Mouse (Mus musculus): ENCODE results near the gene Ppard.

Ppard gene

DNA sequence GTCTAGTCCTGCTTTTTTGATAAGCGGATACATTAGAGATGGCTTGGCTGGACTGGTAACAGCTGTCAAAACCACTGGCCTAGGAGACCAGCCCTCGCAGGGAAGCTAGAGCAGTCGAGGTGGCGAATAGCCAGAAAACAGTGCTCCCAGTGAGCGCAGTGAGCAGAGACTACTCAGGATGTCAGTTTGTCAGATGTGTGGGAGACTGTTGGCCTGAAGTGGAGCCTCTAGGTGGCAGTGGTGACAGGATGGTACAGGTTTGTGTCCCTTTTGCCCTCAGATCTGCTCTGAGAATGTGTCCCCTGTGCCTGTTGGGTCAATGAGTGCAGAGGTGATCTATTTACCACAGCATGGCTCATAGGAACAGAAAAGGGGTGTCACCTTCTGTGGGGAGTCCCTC is 55.5 kb downstream of the Ppard start:
- DNase-seq, result peak; percentile 69

DNA sequence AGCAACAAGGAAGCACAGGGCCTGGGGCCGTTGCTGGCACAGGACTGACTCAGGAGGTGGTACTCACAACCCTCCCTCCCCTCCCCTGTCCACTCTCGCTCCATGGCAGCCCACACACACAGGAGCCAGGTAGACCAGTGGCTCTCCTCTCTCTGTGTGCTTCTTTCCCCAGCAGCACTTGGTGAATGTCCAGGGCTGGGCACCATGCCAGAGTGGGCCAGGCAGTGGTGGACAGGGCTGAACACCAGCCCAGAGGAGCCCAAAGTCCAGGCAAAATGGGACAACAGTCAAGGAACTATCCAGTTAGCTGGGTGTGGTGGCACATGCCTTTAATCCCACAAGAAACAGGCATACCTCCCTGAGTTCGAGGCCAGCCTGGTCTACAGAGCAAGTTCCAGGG is 57.8 kb downstream of the Ppard start:
- no peak for DNase-seq

DNA sequence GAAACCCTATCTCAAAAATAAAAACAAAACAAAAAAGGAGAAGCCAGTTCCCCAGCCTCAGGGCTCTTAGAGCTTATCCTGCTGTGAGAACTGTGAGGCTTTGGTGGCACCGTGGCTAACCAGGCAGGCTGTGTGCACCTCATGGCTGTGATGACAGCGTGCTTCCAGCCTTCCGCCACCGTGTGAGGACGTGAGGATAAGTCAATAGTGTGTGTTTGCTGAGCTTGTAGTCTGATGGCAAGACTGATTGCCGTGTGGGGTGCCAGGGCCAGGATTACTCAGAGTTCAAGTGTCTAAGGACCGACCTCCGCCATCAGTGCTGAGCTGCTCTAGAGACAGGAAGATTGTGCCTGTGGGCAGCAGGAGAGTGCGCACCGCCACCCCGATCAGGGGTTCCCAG is 58.2 kb downstream of the Ppard start:
- no peak for DNase-seq

DNA sequence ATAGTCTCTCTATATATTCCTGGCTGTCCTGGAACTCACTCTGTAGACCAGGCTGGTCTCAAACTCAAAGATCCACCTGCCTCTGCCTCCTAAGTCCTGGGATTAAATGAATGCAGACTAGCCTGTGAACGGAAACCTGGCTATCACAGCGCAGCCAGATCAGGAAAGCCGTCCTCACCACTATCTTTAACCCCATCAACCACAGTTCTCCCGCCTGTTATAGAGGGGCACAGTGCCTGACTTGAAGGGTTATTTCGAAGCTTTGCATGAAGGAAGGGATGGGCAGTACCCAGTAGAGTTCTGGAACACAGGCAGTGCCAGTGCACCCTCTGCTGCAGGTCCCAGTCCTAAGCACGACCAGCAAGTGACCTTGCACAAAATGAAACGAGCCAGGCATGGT is 58.8 kb downstream of the Ppard start:
- DNase-seq, result no peak

DNA sequence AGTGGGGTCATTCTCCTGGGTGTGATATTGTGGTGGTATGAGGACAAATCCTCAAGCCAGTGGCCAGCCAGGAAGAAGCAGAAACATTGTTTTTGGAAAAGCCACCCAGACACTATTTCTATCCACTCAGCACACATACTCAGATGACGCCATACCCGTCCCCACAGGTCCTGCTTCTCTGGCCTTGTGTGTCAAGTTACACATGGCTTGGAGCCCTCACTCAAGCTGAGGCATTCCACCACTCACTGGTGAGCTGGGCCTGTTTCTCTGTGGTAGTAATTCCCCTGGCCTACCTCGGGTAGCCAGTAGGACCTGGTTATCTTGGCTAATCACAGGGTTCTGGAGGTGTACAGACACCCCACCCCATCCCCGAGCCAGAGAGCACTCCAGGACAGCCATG is 61.2 kb downstream of the Ppard start:
- DNase-seq, result no peak

DNA sequence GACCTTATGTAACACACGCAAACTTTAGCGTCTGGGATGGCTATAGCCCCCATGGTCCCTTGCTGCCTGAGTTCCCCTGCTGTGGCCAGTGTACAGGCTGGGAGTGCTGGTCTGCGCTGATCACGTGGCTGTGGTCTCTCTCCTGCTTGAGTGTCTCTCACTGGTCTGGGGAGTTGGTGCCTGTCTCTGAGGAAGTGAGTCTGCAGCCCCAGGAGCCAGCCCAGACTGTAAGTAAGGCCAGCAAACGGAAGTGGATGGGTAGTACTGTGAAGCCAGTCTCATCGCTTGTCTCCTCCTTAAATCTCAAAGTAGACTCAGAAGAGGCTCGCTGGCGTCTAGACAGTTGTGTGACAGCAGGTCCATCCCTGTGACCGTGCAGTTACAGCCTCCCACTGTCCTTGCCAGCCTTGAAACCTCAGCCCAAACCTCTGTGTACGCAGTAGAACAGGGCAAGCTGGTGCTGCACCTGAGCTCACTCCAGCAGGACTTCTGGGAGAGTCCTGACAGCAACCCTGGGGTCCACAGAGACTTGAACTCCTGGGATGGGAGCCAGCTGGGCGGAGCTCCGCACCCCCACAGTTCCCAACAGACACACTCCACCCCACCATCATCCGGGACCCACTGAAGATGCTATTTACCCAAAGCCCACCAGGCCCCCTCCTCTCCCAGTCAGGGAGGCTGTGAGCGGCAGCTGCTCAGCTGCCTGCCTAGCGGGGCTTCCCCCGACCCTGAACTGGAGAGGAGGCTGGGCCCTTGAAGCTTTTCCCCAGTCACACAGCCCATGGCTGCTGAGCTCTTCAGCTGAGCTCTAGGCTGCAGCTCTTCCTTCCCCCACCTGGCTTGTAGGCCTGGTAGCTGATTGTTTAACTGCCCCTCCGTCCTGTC is 62.2 kb downstream of the Ppard start:
- no peak for DNase-seq

DNA sequence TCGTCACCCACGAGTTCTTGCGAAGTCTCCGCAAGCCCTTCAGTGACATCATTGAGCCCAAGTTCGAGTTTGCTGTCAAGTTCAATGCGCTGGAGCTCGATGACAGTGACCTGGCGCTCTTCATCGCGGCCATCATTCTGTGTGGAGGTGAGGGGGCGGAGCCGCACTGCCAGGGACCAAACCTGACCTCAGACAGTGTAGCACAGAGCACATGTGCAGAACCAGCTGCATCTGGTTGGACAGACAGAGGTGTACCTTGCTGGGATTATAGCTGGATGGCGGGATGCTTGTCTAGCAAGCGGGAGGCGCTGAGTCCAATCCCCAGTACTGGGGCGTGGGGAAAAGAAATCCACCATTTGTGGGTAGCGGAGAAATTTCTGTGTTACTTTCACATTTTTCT is 66.4 kb downstream of the Ppard start:
- DNase-seq, result no peak

DNA sequence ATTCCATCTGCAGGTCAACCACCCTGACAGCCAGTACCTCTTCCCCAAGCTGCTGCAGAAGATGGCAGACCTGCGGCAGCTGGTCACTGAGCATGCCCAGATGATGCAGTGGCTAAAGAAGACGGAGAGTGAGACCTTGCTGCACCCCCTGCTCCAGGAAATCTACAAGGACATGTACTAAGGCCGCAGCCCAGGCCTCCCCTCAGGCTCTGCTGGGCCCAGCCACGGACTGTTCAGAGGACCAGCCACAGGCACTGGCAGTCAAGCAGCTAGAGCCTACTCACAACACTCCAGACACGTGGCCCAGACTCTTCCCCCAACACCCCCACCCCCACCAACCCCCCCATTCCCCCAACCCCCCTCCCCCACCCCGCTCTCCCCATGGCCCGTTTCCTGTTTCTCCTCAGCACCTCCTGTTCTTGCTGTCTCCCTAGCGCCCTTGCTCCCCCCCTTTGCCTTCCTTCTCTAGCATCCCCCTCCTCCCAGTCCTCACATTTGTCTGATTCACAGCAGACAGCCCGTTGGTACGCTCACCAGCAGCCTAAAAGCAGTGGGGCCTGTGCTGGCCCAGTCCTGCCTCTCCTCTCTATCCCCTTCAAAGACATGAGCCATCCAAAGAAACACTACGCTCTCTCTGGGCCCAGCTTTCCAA is 67.3 kb downstream of the Ppard start:
- DNase-seq, result no peak

DNA sequence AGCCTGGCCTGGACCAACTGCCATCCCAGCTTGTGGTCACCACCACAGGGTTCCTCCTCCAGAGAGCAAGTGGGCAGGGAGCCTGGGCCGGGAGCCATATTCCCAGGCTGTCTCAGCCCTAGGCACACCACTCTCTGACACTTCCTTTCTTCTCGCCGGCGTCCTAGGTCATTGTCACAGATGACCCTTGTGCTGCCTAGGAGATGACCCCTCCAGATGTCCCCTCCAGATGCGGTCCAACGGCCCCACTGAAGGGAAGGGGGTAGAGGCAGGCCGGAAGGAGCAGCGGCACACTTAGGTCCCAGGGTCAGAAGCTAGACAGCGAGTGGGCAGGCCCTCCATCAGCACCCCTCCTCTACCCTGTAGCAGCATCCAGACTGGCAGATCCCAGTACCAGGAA is 67.8 kb downstream of the Ppard start:
- no peak for DNase-seq

DNA sequence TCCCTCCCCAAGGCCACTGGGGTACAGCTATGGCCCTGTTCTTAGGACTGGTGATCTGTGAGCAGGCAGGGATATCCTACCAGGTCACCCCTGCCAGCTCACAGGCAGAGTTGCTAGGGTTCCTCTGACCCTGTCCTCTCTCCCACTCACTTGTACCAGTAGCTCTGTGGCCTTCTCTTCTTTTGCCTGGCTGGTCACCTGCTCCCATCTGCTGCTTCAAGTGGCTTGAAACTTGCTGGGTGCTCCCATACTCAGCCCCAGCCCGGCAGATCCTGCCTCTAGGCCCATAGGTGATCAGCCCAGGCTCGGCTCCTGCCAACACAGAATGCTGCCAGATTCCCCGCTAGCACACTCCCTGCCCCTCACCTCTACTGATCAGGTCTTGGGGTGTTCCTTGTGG is 68.3 kb downstream of the Ppard start:
- DNase-seq, result no peak

DNA sequence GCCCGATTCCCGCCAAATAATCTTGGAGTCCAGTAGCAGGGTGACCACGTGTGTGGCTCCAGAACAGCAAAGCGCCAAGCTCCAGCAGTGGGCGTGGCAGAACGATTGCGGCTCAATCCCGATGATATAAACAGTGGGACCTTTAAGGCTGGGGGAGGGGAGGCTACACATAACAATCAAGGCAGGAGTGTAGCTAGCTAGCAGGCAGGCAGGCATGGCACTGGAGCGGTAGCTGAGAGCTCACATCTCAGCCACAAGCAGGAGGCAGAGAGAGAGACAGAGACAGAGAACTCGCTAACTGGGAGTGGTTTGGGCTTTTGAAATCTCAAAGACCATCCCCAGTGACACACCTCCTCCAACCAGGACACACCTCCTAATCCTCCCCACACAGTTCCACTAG is 72.7 kb downstream of the Ppard start:
- no peak for DNase-seq

DNA sequence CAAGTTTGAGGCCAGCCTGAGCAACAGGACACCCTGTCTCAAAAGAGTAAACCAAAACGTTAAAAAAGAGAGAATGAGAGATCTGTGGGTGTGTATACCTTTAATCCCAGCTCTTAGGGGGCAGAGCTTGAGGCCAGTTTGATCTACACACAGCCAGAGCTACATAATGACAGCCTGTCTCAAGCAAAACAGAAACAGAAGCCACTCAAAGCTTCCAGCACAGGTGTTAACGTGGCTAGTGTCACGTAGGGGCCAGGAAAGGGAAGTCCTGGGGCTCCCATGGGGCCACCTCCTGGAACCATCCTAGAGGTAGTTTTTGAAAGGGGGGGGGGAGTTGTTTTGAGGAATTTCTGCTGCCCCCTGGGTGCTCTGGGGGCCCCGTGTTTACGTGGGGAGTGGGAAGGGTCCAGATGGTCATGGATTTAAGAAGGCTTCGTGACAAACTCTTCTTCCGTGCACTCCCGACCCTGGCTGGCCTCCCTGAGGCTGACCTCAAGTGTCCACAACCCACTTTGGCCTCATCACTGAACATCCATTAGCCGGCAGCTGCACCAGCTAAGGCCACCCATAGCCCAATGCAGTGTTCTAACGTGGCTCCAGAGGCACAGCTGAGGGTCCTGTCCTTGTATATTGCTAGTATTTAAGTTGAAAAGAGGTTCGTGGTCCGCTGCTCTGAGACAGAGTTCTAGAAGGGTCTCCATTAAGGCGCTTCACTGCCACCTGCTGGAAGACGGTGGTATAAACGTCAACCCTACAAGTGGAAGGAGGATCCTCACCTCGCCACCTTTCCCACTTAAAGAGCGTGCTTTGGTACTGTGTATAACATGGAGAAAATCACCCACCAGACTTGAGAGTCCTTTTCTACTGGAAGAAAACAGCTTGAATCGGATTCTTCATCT is 76.0 kb downstream of the Ppard start:
- peak; percentile 93 for DNase-seq

DNA sequence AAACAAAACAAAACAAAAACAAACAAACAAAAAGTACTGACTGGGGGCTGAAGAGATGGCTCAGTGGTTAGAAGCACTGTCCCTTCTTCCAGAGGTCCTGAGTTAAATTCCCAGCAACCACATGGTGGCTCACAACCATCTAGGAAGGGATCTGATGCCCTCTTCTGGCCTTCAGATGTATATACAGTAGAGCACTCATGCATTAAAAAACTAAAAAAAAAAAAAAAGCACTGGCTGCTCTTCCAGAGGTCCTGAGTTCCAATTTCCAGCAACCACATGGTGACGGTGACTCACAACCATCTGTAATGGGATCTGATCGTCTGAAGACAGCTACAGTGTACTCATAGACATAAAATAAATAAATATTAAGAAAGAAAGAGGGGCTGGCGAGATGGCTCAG is 78.3 kb downstream of the Ppard start:
- no peak for DNase-seq

DNA sequence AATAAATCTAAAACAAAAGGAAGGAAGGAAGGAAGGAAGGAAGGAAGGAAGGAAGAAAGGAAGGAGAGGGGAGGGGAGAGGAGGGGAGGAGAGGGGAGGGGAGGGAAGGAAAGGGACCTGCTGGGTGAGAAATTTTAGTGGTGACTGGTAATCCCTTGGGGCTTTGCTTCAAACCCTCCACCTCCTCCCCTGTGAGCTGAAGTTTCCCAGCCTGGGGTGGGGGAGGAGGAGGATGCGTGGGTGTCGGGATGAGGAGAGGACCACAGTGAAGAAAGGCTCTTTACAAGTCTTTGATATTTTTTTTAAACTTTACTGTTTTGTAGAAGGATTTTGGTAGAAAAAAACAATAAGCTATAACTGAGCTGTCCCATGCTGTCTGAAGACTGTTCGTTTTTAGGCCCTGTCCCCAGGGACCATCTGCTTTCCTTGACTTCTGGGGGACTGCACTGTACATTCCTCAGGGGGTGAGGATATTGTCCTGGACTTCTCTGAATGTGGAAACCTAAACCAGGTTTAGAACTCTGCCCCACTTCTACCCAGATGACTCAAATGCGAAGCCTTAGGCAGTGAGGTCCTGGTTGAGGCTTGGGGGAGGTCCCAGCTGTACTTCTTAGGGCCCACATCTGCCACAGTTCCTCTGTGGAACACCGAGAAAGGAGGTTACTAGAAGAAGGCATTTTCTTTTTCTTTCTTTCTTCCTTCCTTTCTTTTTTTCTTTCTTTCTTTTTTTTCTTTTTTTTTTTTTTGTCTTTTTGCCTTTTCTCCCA is 79.0 kb downstream of the Ppard start:
- no peak for DNase-seq

DNA sequence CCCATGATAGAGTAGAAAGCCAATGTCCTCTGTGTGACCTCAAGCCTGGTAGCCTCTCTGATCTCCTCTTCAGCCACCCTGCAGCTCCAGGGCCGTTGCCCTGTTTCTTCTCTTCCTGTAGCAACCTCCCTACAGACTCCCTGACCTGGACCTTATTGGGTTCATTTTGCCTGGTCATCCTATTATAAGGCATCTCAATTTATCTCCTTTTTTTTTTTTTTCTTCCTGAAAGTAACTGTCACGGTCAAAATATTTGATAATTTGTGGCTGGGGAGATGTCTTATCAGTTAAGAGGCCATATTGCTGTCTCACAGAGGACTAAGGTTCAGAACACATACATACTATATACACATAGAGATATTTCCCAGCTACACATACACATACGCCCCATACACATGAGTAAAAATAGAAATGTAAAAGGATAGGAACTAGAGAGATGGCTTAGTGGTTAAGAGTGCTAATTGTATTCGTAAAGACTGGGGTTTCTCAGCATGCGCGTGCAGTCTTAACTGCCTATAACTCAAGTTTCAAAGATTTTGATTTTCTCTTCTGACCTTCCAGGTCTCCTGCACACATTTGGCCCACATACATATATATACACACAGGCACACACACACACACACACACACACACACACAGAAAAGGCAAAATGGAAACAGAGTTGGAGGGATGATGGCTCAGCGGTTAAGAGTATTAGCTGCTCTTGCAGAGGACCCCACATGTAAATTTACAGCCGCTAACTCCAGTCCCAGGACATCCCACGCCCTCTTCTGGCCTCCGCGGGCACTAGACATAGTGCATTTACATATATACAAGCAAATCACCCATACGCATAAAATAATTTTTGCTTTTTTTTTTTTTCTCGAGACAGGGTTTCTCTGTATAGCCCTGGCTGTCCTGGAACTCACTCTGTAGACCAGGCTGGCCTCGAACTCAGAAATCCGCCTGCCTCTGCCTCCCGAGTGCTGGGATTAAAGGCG is 80.0 kb downstream of the Ppard start:
- peak; percentile 59 for DNase-seq

DNA sequence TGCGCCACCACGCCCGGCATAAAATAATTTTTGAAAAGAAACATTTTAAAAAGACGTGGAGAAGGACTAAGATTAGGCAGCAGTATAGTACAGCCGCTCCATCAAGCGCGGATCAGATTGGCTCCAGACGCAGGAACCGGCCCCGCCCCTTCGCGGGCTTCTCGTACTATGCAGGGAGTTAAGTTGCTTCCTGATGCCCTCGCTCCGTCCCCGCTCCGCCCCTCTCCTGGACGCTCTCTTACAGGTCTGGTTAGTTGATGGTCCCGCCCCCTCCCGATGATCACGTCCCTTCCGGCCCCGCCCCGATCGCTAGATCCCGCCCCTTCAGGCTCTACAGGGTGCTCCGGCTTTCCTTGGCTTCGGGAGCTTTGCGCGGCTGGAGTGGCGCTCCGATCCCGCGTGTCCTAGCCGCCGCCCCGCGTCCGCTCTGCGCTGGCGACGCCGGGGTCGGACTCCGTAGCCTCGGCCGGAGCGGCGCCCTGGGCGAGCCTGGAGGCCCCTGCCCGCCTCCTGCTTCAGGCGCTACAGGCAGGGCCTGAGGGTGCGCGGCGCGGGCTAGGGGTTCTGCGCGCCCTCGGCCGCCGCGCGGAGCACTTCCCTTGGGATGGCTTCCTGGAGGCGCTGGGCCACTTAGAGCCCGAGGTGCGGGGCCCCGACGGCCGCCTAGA is 80.8 kb downstream of the Ppard start, which contains the start of gene Fance:
Gene Fance (plus strand): TSS at position 308 of the 668 bp plus-strand sequence.
- DNase-seq, result peak; percentile 97

DNA sequence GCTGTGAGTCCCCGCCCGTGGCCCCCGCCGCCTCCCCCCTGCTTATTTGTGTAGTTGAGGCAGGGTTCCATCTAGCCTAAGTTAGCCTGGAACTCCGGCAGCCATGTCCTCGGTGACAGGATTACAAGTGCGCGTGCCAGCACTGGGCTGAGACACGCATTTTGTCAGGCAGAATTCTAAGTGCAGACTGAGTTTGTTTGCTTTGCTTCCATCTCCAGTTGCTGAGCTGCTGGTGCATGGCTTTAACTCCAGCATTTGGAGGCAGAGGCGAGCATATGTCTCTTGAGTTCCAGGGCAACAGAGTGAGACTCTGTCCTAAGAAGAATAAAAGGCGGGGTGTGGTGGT is 81.4 kb downstream of the Ppard start:
- DNase-seq, result no peak

DNA sequence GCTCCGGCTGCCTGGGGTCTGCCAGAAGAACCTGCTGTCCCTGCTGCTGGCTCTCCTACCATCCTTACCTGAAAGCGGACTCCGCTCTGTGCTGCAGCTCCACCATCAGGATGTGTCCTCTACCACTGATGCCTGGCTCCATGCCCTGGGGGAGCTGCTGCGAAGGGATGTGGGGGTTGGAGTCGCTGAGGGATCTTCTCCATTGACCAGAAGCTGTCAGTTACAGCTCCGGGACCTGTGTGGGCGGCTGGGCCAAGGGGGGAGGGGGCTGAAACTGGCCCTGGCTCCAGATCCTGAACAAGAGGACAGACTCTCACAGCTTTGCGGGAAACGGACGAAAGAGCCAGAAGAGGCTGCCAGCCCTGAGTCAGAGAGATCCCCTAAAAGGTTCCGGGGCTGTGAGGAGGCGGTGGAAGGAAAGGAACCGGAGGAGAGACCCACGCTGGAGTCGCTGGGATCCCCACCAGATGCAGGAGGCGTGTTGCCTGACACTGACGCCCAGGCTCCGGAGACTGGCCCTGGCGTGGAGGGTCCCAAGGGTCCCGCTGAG is 83.2 kb downstream of the Ppard start:
- no peak for DNase-seq

DNA sequence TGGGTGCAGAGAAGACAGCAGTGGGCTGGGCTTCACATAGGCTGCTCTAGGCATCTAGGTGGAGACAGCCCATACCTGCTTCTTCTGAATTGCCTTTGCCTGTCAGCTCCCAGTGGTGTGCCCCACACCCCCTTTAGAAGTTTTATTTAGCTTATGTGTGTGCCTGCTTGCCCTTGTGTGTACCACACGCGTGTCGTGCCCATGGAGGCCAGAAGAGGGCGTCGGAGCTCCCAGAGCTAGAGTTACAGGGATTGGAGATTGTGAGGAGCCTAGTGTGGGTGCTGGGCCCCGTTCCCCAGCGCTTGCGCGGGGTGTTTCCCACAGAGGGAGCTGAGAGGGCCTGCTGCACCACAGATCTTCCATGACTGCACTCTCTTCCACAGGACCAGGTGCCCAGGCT is 84.0 kb downstream of the Ppard start:
- DNase-seq, result no peak

DNA sequence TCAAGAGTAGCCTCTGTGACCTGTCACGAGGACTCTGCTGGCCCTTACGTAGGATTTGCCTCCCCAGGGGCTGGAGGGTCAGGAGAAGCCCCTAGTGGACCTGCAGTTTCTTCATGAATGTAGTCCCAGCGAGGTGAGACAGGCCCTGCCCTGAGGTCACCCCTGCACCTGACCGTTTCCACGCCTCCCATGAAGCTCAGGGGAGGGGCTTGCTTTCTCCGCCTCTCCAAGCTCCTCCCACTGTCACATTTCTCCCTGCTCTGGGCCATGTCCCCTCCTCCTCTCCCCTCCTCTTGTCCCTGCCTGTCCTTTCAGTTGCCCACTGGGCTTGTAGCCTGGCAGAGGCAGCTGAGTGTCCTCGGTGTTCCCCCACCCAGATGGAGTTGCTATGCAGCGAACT is 84.6 kb downstream of the Ppard start:
- DNase-seq, result no peak

DNA sequence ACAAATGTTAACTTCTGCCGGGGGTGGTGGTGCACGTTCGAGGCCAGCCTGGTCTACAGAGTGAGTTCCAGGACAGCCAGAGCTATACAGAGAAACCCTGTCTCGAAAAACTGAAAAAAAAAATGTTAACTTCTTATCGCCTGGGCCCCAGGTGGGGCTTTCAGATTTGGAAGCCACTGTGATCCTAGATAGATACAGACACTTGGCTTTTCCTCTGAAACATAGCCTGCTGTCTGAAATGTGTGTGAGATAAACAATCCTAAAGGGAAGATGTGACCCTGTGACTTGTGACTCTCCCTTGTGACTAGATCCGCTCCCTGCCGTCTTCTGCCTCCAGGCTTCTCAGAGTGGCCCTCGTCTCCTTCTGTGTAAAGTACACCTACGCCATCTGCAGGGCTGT is 85.2 kb downstream of the Ppard start:
- no peak for DNase-seq

Measured in thymus, postnatal 14 days (tissue).